Mouse (Mus musculus): Measurements from ENCODE around the gene Igsf8. TPM values are rescaled to one million over a fixed set of nuclear protein-coding genes. Genes with fewer than 3 reads are reported as not detected.

Igsf8 gene
- total RNA-seq (2021), result 1 to 10 TPM; 7.4 to 8.3 TPM
- long read RNA-seq, experiment 1, transcript Igsf8-201 (7 exons, 2,278 nt), result major isoform, 26 of 60 reads
- long read RNA-seq, experiment 1, partial matches to known transcripts, result 6 of 60 reads
- long read RNA-seq, experiment 1, other reads (novel, unspliced or antisense), result 28 of 60 reads
- long read RNA-seq, experiment 2, transcript Igsf8-201 (7 exons, 2,278 nt), result major isoform, 6 of 31 reads
- long read RNA-seq, experiment 2, partial matches to known transcripts, result 2 of 31 reads
- long read RNA-seq, experiment 2, other reads (novel, unspliced or antisense), result 23 of 31 reads

DNA sequence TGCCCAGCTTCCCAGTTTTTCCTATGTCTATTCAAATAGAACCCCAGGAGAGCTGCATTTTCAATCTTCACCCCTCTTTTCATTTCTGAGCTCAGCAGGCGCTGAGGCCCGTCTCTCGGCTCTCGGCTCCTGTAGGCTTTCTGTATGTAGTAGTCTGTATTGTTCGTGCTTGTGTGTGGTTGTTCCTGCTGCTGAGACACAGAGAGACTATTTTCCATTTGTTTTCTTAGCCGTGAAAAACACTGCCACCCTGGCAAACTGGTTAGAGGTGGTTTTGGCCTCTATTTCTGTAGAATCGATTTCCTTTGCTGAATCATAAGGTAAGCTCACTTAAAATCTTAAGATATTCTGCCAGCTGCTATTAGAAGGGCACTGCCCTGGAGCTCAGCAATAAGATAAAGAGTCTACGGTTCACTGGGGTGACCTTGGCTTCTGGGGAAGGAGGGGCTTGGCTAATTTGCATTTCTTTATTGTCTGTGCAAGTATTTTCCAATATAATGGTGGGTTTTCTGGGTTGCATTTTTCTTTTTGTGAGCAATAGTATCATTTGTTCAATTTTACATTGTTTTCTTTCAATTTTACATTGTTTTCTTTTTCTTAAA lies at the start of gene Igsf8:
Gene Igsf8 (plus strand): TSS at position 165 of the 602 bp plus-strand sequence.
- Histone ChIP-seq H3K27ac (no peak within 1 kb of the TSS), H3K4me3 (no peak within 1 kb of the TSS)
- TF ChIP-seq CTCF (IDR thresholded peaks at IDR 0.05), result no peak
- intact Hi-C loops (cut with DNase I), result no loop called here
- DNase-seq, result no peak

DNA sequence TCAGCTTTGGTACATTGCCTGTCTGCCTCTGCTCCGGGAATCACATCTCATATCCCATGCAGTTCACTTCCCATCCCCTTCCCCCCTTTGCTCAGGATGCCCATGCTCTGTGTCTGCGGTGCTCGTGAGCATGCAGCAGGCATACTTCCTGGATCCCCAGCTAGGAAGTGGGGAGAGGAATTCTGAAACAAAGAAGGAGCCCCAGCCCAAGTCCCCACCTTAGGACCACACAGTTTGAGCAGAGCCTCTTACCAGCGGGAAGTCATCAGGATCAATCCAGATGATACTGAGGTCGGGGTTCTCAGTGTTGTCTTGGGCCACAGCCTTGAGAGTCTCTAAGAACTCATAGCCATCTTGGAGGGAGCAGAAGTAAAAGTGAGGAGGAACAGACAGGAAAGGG lies 48.7 kb upstream of the Igsf8 start:
- Histone ChIP-seq H3K27ac (peak overlapping the region; percentile 70; the same call in 1 of the 2 replicates), H3K4me3 (peak overlapping the region; percentile 77; the same call in 1 of the 2 replicates)
- TF ChIP-seq CTCF (IDR thresholded peaks at IDR 0.05), result no peak
- no peak for DNase-seq
- intact Hi-C loops (cut with DNase I), result no loop called here

DNA sequence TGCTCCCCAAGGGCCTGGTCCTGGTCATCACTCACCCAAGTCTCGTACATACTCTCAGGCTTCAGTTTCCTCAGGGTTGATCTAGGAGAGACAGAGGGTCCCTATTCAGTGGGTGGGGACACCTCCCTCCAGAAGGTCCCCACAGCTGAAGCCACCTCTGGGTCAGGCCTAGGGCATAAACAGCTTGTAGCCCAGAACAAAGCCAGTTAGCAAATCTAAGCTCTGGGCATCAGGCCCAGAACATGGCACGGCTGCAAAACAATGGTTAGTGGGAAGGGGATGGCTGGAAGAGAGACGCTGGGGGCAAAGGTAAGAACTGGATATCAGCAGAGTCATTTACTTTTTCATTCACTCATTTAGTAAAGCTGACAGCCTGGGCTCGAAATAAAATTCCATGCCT lies 47.7 kb upstream of the Igsf8 start:
- intact Hi-C loops (cut with DNase I), result no loop called here
- Histone ChIP-seq H3K4me3 (peak overlapping the region; percentile 77), H3K27ac (peak overlapping the region; percentile 70)
- no peak for TF ChIP-seq CTCF (IDR thresholded peaks at IDR 0.05)
- DNase-seq, result no peak

DNA sequence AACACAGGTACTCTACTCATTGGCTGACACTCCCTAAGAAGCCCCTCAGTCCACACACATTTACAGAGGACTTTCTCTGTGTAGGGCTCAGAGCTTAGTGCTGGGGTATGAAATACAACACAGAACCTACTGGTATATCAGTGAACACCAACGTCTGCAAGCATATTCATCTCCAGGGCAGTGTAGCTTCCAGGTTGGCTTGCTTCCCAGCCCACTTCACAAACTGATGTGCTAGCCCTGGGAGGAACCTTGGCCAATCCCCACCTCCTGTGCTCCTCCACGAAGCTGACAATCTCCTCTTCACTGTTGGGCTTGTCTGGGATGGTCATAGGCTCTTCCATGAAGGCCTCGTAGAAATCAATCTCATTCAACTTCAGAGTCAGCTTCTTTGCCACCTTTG lies 46.7 kb upstream of the Igsf8 start:
- peak overlapping the region; percentile 70 for H3K27ac ChIP-seq
- intact Hi-C loops (cut with DNase I), result loop anchor here (5.0 kb wide), 3 partner anchors 52 to 98 kb away; partner anchors contain the start of gene Atp1a2
- DNase-seq, result peak; percentile 77
- no peak for TF ChIP-seq CTCF (IDR thresholded peaks at IDR 0.05)
- H3K4me3 ChIP-seq, result peak overlapping the region; percentile 77

DNA sequence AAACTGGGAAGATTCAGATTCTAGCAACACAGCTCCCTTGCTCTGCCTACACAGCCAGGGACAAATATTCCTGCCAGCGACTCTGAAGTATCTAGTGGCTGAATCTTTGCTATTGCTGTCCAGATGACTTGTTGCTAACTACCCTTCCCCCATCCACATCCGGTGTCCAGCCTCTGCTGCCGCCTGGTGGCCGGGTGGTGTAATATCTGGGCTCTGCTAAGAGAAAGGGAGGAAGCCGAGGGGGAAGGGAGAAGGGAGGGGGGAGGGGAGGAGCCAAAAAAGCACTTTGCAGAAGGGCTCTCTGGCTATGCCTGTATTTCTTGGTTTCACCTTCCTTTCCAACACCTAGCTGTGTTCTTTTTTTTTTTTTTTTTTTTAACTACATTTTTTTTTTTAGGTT lies 44.3 kb upstream of the Igsf8 start:
- peak; percentile 80 for TF ChIP-seq CTCF (IDR thresholded peaks at IDR 0.05)
- peak; percentile 95 for DNase-seq
- H3K27ac ChIP-seq, result peak overlapping the region; percentile 97
- intact Hi-C loops (cut with DNase I), result loop anchor here (1.0 to 5.0 kb wide), 4 partner anchors 26 to 95 kb away; partner anchors contain the start of gene Atp1a2
- H3K4me3 ChIP-seq, result peak overlapping the region; percentile 77

DNA sequence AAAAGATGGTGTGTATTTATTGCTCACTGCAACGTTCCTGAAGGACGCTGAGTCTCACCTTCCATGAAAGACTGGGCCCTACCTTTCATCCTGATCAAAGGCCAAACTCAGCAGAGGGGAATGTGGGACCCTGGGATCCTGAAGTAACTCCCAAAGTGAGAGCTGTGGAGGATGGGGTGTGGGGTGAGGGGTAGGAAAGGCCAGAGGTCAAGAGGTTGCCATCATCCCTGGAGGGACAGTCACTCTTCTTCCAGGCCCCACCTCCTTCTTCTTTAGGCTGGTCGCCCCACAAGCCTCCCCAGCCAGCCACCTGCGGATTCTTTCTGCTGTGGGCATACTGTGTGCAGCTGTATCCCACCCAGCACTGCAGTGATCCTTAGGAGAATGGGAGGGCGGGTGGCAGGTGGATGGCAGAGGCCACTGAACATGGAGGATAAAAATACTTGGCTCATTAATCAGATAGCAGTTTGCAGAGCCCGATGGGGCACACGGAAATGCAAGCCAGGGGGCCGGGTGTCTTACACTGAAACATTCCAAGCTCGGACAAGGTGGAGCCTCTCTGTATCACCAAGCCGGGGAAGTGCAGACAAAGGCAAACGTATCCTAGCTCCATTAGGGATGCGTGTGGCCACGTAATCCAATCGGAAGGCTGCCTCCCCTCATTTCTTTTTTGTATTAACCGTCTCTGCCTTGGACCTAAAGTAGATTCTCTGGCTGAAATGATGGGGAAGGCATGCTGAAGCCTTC lies 43.1 kb upstream of the Igsf8 start:
- DNase-seq, result peak; percentile 64
- peak overlapping the region; percentile 97 for H3K27ac ChIP-seq
- peak overlapping the region; percentile 77 for H3K4me3 ChIP-seq
- no peak for TF ChIP-seq CTCF (IDR thresholded peaks at IDR 0.05)
- intact Hi-C loops (cut with DNase I), result loop anchor here (5.0 kb wide), 3 partner anchors 56 to 94 kb away; partner anchors contain the start of gene Atp1a2

DNA sequence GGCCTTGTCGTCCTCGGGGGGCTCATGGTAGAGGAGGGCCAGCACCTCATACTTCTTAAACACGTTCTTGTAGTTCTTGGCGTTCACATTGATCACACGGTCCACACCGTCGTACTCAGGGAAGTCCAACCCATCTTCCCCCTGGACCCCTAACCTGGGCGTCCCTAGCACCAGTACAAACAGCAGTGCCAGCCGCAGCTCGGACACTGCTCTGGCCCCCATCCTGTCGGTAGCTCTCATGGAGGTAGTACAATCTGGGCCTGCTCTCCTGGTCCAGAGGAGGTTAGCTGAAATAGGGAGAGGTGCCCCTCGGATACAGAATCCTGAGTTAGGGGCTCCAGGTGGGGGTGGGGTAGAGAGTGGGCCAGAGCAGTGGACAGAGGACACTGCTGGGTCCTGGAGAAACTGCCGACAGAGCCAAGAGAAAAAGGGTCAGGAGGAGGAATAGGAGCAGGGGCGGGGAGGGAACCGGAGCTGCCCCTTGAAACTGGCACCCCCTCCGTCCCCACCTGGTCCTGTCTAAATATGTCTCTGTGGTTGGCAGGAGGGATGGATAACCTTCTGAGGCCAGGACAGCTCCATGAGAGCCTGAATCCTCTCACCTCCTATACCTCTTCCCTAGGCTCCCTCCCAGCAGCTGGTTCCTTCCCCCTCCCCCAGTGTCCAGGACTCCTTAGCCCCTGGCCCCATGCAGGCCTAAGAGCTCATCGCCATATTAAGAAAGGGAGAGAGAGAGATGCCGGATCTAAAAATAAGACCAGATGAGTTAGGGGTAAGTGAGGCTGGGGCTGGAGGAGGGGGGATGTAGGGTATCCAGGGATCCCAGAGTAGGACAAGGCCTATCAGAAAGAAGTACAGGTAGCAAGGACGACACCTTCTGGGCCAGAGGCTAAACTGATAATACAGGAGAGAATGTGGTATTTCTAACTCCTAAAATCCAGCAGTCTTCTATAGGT lies 41.7 kb upstream of the Igsf8 start, which contains the start of gene Casq1:
Gene Casq1 (minus strand): TSS at position 418 of the 956 bp plus-strand sequence.
- intact Hi-C loops (cut with DNase I), result loop anchor here (2.0 to 5.0 kb wide), 4 partner anchors 57 to 93 kb away; partner anchors contain the start of genes Atp1a2 and Dcaf8
- H3K4me3 ChIP-seq, result peak within 1 kb of the TSS; percentile 77
- peak within 1 kb of the TSS; percentile 97 for H3K27ac ChIP-seq
- no peak for TF ChIP-seq CTCF (IDR thresholded peaks at IDR 0.05)
- peak; percentile 89 for DNase-seq

DNA sequence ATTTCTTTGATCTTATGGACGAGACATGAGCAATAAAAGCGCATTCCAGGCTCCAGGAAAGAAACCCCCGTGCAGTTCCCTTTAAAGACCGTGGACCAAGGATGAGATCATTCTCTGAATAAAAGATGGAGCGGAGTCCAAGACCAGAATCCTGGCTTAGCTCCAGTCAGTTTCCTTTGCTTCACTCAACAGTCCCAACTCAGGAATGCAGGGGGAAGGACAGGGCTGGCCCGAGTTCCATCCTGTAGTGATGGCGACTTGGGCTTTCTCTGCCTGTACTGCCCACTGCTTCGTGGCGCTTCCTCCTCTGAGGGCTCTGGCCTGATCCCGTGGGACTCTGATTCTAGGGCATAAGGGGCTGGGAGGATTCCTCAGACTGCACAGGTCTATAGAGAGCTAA lies 41.0 kb upstream of the Igsf8 start:
- DNase-seq, result peak; percentile 88
- H3K4me3 ChIP-seq, result peak overlapping the region; percentile 77
- no peak for TF ChIP-seq CTCF (IDR thresholded peaks at IDR 0.05)
- H3K27ac ChIP-seq, result peak overlapping the region; percentile 97
- intact Hi-C loops (cut with DNase I), result loop anchor here (2.0 kb wide), 1 partner anchor 72 kb away; the partner anchor contains the start of gene Dcaf8

DNA sequence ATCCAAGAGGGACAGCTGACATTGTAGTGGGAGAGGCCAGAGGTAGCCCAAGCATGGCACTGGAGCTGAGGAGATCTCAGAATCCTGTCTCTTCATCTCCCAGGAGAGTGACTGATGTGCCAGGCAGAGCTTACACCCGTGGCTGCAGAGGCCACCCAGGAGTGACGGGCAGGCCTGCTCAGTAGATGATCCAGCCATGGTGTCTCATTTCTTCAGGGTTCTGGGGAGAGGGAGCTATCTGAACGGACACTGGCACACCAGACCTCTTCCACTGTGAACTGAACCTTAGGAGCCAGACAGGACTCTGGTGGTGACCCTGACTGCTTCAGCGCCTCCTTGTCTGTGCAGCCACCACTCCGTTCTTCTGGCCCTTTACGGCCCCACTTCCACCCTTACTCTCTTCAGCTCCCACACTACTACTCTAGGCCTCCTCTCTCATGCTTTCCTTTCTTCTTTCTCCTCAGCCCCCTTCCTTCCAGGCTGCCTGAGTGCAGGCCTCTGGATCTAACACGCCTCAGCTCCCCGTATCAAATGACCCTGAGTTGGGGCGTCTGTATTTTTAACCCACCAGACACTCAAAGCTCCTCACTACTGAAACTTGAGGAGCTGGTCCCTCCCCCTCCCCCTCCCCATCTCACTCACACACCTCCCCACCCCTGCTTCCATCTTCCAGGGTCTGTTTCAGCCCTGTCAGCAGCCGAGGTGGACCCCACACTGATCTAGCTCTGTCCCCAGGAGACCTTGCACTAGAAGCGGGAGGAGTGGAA lies 40.0 kb upstream of the Igsf8 start:
- peak; percentile 77 for DNase-seq
- intact Hi-C loops (cut with DNase I), result loop anchor here (2.0 kb wide), 1 partner anchor 73 kb away; the partner anchor contains the start of gene Dcaf8
- H3K27ac ChIP-seq, result peak overlapping the region; percentile 97
- peak overlapping the region; percentile 77 for H3K4me3 ChIP-seq
- no peak for TF ChIP-seq CTCF (IDR thresholded peaks at IDR 0.05)

DNA sequence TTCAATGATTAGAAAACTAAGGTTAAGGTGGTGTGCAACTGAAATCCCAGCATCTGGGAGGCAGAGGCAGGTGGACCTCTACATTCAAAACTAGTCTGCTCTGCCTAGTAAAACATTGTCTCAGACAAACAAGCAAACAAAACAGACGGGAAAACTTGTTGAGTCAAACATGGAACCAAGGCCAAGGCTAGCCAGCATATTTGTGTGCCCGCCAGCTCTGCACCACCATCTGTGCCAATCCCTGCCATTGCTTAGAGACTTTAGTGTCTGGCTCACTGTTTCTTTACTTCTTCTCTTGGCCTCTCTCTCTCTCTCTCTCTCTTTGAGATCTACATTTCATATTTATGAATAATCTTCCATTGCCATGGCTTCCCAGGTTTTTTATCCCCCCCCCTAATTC lies 33.2 kb upstream of the Igsf8 start:
- peak; percentile 46 for DNase-seq
- intact Hi-C loops (cut with DNase I), result no loop called here
- no peak overlapping the region for H3K4me3 ChIP-seq
- peak overlapping the region; percentile 80 for H3K27ac ChIP-seq
- no peak for TF ChIP-seq CTCF (IDR thresholded peaks at IDR 0.05)

DNA sequence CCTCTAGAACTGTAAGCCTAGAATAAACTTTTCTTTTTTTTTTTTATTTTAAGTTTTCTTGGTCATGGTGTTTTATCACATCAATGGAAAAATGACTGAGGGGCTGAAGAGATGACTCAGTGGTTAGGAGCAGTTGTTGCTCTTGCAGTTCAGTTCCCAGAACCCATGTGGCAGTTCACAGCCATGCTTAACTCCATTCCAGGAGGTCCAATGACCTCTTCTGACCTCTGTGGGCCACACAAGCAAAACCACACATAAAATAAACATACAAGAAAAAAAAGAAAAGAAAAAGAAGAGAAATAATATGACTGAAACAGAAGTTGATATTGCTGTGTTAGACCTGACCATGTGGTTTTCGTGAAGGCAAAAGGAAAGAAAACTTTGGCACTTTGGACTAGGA lies 32.2 kb upstream of the Igsf8 start:
- intact Hi-C loops (cut with DNase I), result no loop called here
- Histone ChIP-seq H3K4me3 (no peak overlapping the region), H3K27ac (no peak overlapping the region)
- TF ChIP-seq CTCF (IDR thresholded peaks at IDR 0.05), result no peak
- DNase-seq, result no peak

All from gastrocnemius, adult 2 months (tissue).